Comparison of ENCODE assay signal across 10 mouse cellular contexts in genomic region chr10:63113027-63113604, GRCm38 (mm10). TPM values are rescaled to one million over a fixed set of nuclear protein-coding genes. Genes with fewer than 3 reads are reported as not detected.
A peak's percentile ranks its signal among the peaks of the same experiment; 100 is the strongest.
DNase-seq lines count a peak whose midpoint lies in the region; ATAC-seq and TF ChIP-seq lines count a peak whose summit lies in the region.
"Had no signal": no experiment of that assay in that cellular context is flagged by ENCODE, and none has a peak within 500 bp of the region (broad histone marks: within the 10 kb centered on the region; RNA-seq: fewer than 3 reads in every experiment).

No protein-coding gene starts in this region.

- no peaks in the 10 kb centered on the region for H3K9me3 ChIP-seq in embryonic facial prominence, embryonic 11.5 days (replicated peaks; ENCODE audit: control insufficient read depth, low read length)
- H3K9me3 ChIP-seq in embryonic facial prominence, embryonic 10.5 days, result peaks cover 5% of the 10 kb centered on the region; the same call in 1 of the 2 replicates
- H3K9me3 ChIP-seq in liver, postnatal 0 days (ENCODE audit: low read length), result peaks cover 3% of the 10 kb centered on the region; the same call in 1 of the 2 replicates
- H3K9me3 ChIP-seq in heart, embryonic 10.5 days, result no peaks in the 10 kb centered on the region

- no peak overlapping the region for H3K27ac ChIP-seq in embryonic facial prominence, embryonic 11.5 days (replicated peaks; ENCODE audit: low read depth, low read length)
- H3K27ac ChIP-seq in embryonic facial prominence, embryonic 10.5 days (replicated peaks), result no peak overlapping the region
- no peak overlapping the region for H3K27ac ChIP-seq in liver, postnatal 0 days (ENCODE audit: low read depth)
- no peak overlapping the region for H3K27ac ChIP-seq in heart, embryonic 10.5 days

- no peak overlapping the region for H3K9ac ChIP-seq in embryonic facial prominence, embryonic 11.5 days (replicated peaks; ENCODE audit: low read length)
- H3K9ac ChIP-seq in liver, postnatal 0 days (replicated peaks), result no peak overlapping the region

- no peak for ATAC-seq in embryonic facial prominence, embryonic 11.5 days (replicated peaks; ENCODE audit: insufficient number of reproducible peaks, low FRiP score, low TSS enrichment, low read depth)
- ATAC-seq in liver, postnatal 0 days, result no peak
- ATAC-seq in neutrophil, adult 5-6 weeks (ENCODE audit: extremely low read depth, insufficient number of reproducible peaks, low FRiP score, poor library complexity, severe bottlenecking), result 0 out of 2 replicates have a peak, but pooled peaks have one; percentile 33

- no peak for TF ChIP-seq EP300 in liver, postnatal 0 days (IDR thresholded peaks at IDR 0.05; ENCODE audit: low read depth)

- H3K4me3 ChIP-seq in embryonic facial prominence, embryonic 11.5 days (ENCODE audit: low read depth, low read length), result no peak overlapping the region
- H3K4me3 ChIP-seq in embryonic facial prominence, embryonic 10.5 days, result no peak overlapping the region
- no peak overlapping the region for H3K4me3 ChIP-seq in liver, postnatal 0 days (ENCODE audit: low read depth, low read length)
- H3K4me3 ChIP-seq in heart, embryonic 10.5 days, result no peak overlapping the region

- no peaks in the 10 kb centered on the region for H3K4me1 ChIP-seq in embryonic facial prominence, embryonic 11.5 days (ENCODE audit: control insufficient read depth, insufficient read depth, low read length)
- no peaks in the 10 kb centered on the region for H3K4me1 ChIP-seq in embryonic facial prominence, embryonic 10.5 days
- no peaks in the 10 kb centered on the region for H3K4me1 ChIP-seq in liver, postnatal 0 days (ENCODE audit: insufficient read depth)
- H3K4me1 ChIP-seq in heart, embryonic 10.5 days, result no peaks in the 10 kb centered on the region

- H3K4me2 ChIP-seq in embryonic facial prominence, embryonic 11.5 days (ENCODE audit: low read depth, low read length), result no peak overlapping the region
- no peak overlapping the region for H3K4me2 ChIP-seq in liver, postnatal 0 days (ENCODE audit: low read depth, low read length)

- H3K36me3 ChIP-seq in embryonic facial prominence, embryonic 11.5 days (replicated peaks; ENCODE audit: control insufficient read depth, insufficient read depth, low read depth, low read length), result no peaks in the 10 kb centered on the region
- no peaks in the 10 kb centered on the region for H3K36me3 ChIP-seq in embryonic facial prominence, embryonic 10.5 days (replicated peaks)
- no peaks in the 10 kb centered on the region for H3K36me3 ChIP-seq in liver, postnatal 0 days (replicated peaks; ENCODE audit: insufficient read depth, low read length)
- H3K36me3 ChIP-seq in heart, embryonic 10.5 days, result peaks cover 3% of the 10 kb centered on the region; the same call in 1 of the 2 replicates

- no peaks in the 10 kb centered on the region for H3K27me3 ChIP-seq in embryonic facial prominence, embryonic 11.5 days (ENCODE audit: control insufficient read depth, insufficient read depth, low read length)
- H3K27me3 ChIP-seq in embryonic facial prominence, embryonic 10.5 days (replicated peaks; ENCODE audit: low read depth, poor library complexity, severe bottlenecking), result no peaks in the 10 kb centered on the region
- no peaks in the 10 kb centered on the region for H3K27me3 ChIP-seq in liver, postnatal 0 days (ENCODE audit: insufficient read depth, low read length)
- no peaks in the 10 kb centered on the region for H3K27me3 ChIP-seq in heart, embryonic 10.5 days (ENCODE audit: insufficient read depth, poor library complexity, severe bottlenecking)

- 57% methylated on average over 5 of the region's 5 CpGs for WGBS in embryonic facial prominence, embryonic 11.5 days
- 60% methylated on average over 5 of the region's 5 CpGs for WGBS in embryonic facial prominence, embryonic 10.5 days
- WGBS in liver, postnatal 0 days (ENCODE audit: insufficient replicate concordance), result 45% methylated on average over 5 of the region's 5 CpGs
- 60% methylated on average over 5 of the region's 5 CpGs for WGBS in heart, embryonic 10.5 days

- TF ChIP-seq CTCF in liver, postnatal 0 days (IDR thresholded peaks at IDR 0.05; ENCODE audit: low read depth), result peak; percentile 55

- DNase-seq in embryonic facial prominence, embryonic 11.5 days (ENCODE audit: low spot score), result peak; percentile 77
- no peak for DNase-seq in embryonic facial prominence, embryonic 10.5 days (ENCODE audit: low spot score)
- no peak for DNase-seq in liver, postnatal 0 days
- DNase-seq in liver, result no peak
- peak; percentile 73 for DNase-seq in embryo, embryonic 11 days
- no peak for DNase-seq in layer of hippocampus, adult 9-10 months (ENCODE audit: low spot score)
- no peak for DNase-seq in heart, embryonic 10.5 days (ENCODE audit: low spot score)
- DNase-seq: cerebellum, adult 11-12 months had no signal

RNA-seq across cellular contexts. Expression of gene Atoh7, which starts 13.7 kb away (rescaled TPM):
- polyA plus RNA-seq in embryonic facial prominence, embryonic 11.5 days (2014; fragmentation: Nextera tagmentation; extraction: Ambion mirVana), result 1.3 and 3.8 TPM in 2 replicates
- polyA plus RNA-seq in embryonic facial prominence, embryonic 10.5 days (2016; fragmentation: Nextera tagmentation; extraction: Ambion mirVana), result 0.26 and 0.29 TPM in 2 replicates
- polyA plus RNA-seq in liver, postnatal 0 days (2015; fragmentation: Nextera tagmentation; extraction: Ambion mirVana), result 0.08 and 0.61 TPM in 2 replicates
- not detected in 2 replicates for total RNA-seq in neutrophil, adult 5-6 weeks (2017)
- polyA plus RNA-seq in heart, embryonic 10.5 days (2016; fragmentation: Nextera tagmentation; extraction: Ambion mirVana), result not detected in 2 replicates
- total RNA-seq: heart, adult 18-20 months had no signal

RNA-seq across cellular contexts. Expression of gene Pbld1, which starts 53.2 kb away (rescaled TPM):
- 0.74 and 0.98 TPM in 2 replicates for polyA plus RNA-seq in embryonic facial prominence, embryonic 11.5 days (2014; fragmentation: Nextera tagmentation; extraction: Ambion mirVana)
- polyA plus RNA-seq in embryonic facial prominence, embryonic 10.5 days (2016; fragmentation: Nextera tagmentation; extraction: Ambion mirVana), result 2.0 and 2.3 TPM in 2 replicates
- polyA plus RNA-seq in liver, postnatal 0 days (2015; fragmentation: Nextera tagmentation; extraction: Ambion mirVana), result 66.9 and 67.6 TPM in 2 replicates
- 1.4 and 1.6 TPM in 2 replicates for total RNA-seq in neutrophil, adult 5-6 weeks (2017)
- polyA plus RNA-seq in heart, embryonic 10.5 days (2016; fragmentation: Nextera tagmentation; extraction: Ambion mirVana), result 0.42 and 1.7 TPM in 2 replicates

Comparison
In these comparisons a context has a peak if more than half of its experiments do, and no peak if none do; other contexts are left out.
1. DNase-seq: peak in embryonic facial prominence, embryonic 11.5 days (single experiment) and embryo, embryonic 11 days (single experiment); none in embryonic facial prominence, embryonic 10.5 days (single experiment), liver, postnatal 0 days (single experiment), liver (single experiment), layer of hippocampus, adult 9-10 months (single experiment) and heart, embryonic 10.5 days (single experiment).
2. RNA of gene Pbld1, which starts 53.2 kb away (polyA plus RNA-seq): 66.9 to 67.6 TPM in liver, postnatal 0 days; 2.0 to 2.3 TPM in embryonic facial prominence, embryonic 10.5 days, 0.42 to 1.7 TPM in heart, embryonic 10.5 days and 0.74 to 0.98 TPM in embryonic facial prominence, embryonic 11.5 days; every median in the first group is over 10 times any median in the second.